Mouse (Mus musculus): ENCODE data around the gene St5. TPM values are rescaled to one million over a fixed set of nuclear protein-coding genes. Genes with fewer than 3 reads are reported as not detected.
A peak's percentile ranks its signal among the peaks of the same experiment; 100 is the strongest.

St5 gene
- polyA plus RNA-seq, 1 experiment from 2014 or later = 33.5 TPM

DNA sequence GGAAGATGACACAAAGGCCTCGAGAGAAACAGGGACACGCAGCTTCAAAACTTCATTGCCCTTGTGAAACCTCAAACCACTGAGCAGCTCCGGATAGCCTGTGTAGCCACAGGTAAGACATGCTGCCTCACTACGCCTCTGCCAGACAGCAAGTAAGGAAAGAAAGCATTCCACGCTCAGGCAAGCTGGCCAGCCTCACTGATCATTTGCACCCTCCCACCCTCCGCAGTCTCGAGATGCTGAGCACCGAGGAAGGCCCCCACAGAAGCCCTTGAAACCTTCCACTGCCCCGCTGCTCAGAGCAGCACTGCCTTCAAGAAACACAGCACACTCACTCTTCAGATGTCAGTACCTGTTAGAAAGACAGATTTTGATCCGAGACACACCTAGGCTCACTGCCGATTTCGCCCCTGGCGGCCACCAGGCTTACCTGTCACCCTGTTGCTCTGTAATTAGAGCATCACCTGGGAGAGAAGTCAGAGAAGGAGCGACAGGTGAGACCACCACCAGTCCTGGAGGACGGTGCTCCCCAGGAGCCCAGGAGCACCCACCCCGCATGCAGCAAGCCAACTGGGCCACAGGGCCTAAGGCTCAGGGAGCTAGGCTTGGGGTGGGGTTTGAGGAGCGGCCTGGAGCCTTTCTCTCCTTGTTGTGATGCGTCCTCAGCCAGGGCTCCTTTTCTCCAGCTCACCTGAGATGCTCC lies 210.6 kb downstream of the St5 start:
- no peaks in the 10 kb centered on the region for H3K36me3 ChIP-seq (replicated peaks)
- H3K4me3 ChIP-seq = peak overlapping the region; percentile 38; the same call in 1 of the 2 replicates
- H3K4me1 ChIP-seq = peaks cover 28% of the 10 kb centered on the region
- H3K27ac ChIP-seq = no peak overlapping the region; the same call in 1 of the 2 replicates
- no peak for DNase-seq (ENCODE audit: extremely low spot score, low spot score)
- WGBS = 51% methylated on average over 18 of the region's 18 CpGs
- no peaks in the 10 kb centered on the region for H3K9me3 ChIP-seq
- peaks cover 37% of the 10 kb centered on the region for H3K27me3 ChIP-seq (ENCODE audit: poor library complexity, severe bottlenecking)

DNA sequence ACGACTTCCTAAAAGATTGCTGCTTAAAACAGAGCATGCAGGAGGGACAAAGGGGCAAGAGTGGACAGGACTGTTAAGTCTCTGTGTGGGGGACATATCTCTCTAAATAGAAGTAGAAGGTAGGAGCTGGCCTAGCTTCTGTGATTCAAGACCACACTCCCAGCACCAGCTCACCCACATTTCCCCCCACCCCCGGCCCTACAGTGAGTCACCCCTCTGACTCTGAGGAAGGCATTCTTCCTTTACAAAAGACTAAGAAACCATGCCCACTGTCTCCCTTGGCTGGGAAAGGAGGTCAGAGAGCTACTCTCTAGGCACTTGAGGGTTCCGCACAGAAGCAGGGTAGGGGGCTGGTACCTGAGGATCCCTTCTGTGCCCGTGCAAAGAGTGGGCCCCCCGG lies 219.2 kb downstream of the St5 start:
- H3K27ac ChIP-seq = no peak overlapping the region
- H3K9me3 ChIP-seq = no peaks in the 10 kb centered on the region
- H3K4me3 ChIP-seq = no peak overlapping the region
- H3K27me3 ChIP-seq (ENCODE audit: poor library complexity, severe bottlenecking) = 0 out of 2 replicates have a peak, but pooled peaks cover 10% of the 10 kb centered on the region
- DNase-seq (ENCODE audit: extremely low spot score, low spot score) = no peak
- 70% methylated on average over 5 of the region's 5 CpGs for WGBS
- peaks cover 11% of the 10 kb centered on the region for H3K4me1 ChIP-seq
- no peaks in the 10 kb centered on the region for H3K36me3 ChIP-seq (replicated peaks)

GRCm38 (mm10) chr7:109480765-109481197 lies 222.6 kb downstream of the St5 start:
- Histone ChIP-seq H3K4me3 (peak overlapping the region; percentile 35), H3K9me3 (no peaks in the 10 kb centered on the region), H3K27ac (peak overlapping the region; percentile 44; the same call in 1 of the 2 replicates), H3K36me3 (replicated peaks) (no peaks in the 10 kb centered on the region), H3K4me1 (peaks cover 11% of the 10 kb centered on the region), H3K27me3 (ENCODE audit: poor library complexity, severe bottlenecking) (0 out of 2 replicates have a peak, but pooled peaks cover 10% of the 10 kb centered on the region)
- WGBS = 18% methylated on average over 7 of the region's 7 CpGs
- DNase-seq (ENCODE audit: extremely low spot score, low spot score) = peak; percentile 25

- Histone ChIP-seq H3K9me3 (no peaks in the 10 kb centered on the region), H3K27me3 (ENCODE audit: poor library complexity, severe bottlenecking) (0 out of 2 replicates have a peak, but pooled peaks cover 6% of the 10 kb centered on the region), H3K36me3 (replicated peaks) (no peaks in the 10 kb centered on the region), H3K4me1 (peaks cover 5% of the 10 kb centered on the region), H3K4me3 (no peak overlapping the region), H3K27ac (no peak overlapping the region)
- whole genome bisulfite sequencing = 93% methylated on average over 3 of the region's 3 CpGs
- no peak for DNase-seq (ENCODE audit: extremely low spot score, low spot score)
Measured at GRCm38 (mm10) chr7:109477926-109478325, 225.5 kb downstream of the St5 start.

Small RNAs within 50 kb of the gene (microRNA-seq; reads per million reads assigned to microRNA genes)
- not detected for gene Gm47284

Other genes starting within 250 kb of the St5 start
- gene Trim66, start 195.5 kb downstream of the St5 start, polyA plus RNA-seq (2016; fragmentation: Nextera tagmentation; extraction: Ambion mirVana) = 0.06 and 0.09 TPM in 2 replicates
- gene Rpl27a, start 184.5 kb downstream of the St5 start, polyA plus RNA-seq (2016; fragmentation: Nextera tagmentation; extraction: Ambion mirVana) = 133 and 134 TPM in 2 replicates
- 27.6 and 29.1 TPM in 2 replicates for gene Akip1, start 85 bp upstream of the St5 start, polyA plus RNA-seq (2016; fragmentation: Nextera tagmentation; extraction: Ambion mirVana)
- gene BC051019, start 20.2 kb upstream of the St5 start, polyA plus RNA-seq (2016; fragmentation: Nextera tagmentation; extraction: Ambion mirVana) = 0.20 and 0.25 TPM in 2 replicates
- not detected in 2 replicates for gene Ascl3, start 28.1 kb upstream of the St5 start, polyA plus RNA-seq (2016; fragmentation: Nextera tagmentation; extraction: Ambion mirVana)
- 31.1 and 34.5 TPM in 2 replicates for gene Tmem9b, start 49.3 kb upstream of the St5 start, polyA plus RNA-seq (2016; fragmentation: Nextera tagmentation; extraction: Ambion mirVana)
- gene Nrip3, start 78.4 kb upstream of the St5 start, polyA plus RNA-seq (2016; fragmentation: Nextera tagmentation; extraction: Ambion mirVana) = 0.56 and 0.87 TPM in 2 replicates
- gene Scube2, start 162.1 kb upstream of the St5 start, polyA plus RNA-seq (2016; fragmentation: Nextera tagmentation; extraction: Ambion mirVana) = 1.4 and 1.8 TPM in 2 replicates

All from forebrain, embryonic 10.5 days (tissue).